Mouse (Mus musculus) testis, adult 2 months (tissue): ENCODE data around the gene Rbl2.

Experiments
- CTCF ChIP-seq: fragments of 200-500 bp; IDR thresholded peaks from 2 replicates; pipeline ENCODE4 v1.5.1; 2012; ENCODE audit warnings: low read depth, mild to moderate bottlenecking, inconsistent platforms, low read length, moderate library complexity; ENCODE audit not compliant: control insufficient read depth, insufficient read depth, insufficient replicate concordance
- POLR2A ChIP-seq: fragments of 200-500 bp; IDR thresholded peaks from 2 replicates; pipeline ENCODE4 v1.6.1; 2012; ENCODE audit warnings: low read depth, mild to moderate bottlenecking, inconsistent platforms, low read length, moderate library complexity; ENCODE audit not compliant: control insufficient read depth

DNA sequence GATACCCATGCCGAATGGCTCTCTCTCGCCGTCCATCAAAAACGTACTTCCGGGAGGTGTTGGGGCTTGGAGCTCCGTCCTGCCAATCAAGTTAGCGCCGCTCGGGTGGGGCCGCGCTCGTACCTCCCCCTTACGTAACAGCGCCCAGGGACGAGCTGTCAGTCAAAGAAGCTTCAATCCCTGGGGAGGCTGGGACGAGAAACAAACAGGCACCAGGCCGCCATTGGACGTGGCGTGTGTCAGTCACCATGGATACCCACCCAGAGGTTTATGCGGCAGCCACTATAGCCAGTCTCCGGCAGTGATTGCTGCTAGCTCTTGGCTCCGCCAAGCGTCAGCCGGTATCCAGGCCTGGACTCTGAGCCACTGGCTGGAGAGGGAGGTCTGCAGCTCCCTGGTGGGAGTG, 64.2 kb downstream of the Rbl2 start:
- TF ChIP-seq CTCF (no peak), POLR2A (no peak; the same call in 1 of the 2 replicates)
